In the genomic region with DNA sequence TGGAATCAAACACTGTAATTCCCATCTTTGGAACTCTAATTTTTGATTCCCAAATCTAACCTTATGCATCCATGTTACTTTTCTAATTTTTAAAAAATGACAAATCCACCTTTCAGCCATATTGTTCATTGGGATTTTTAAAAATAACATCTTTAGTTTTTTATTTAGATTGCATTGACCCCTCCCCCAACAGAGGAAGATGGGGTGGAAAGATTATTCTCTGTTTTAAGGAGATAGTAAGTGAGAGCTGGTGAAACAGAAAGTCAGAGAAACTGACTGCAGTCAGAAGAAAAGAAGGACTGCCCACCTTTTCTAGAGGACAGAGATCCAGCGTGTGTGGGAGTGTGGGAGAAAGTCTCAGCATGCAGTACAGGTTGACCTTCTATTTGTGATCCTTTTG, we compare ENCODE assay signal across 25 mouse cellular contexts. TPM values are rescaled to one million over a fixed set of nuclear protein-coding genes. Genes with fewer than 3 reads are reported as not detected.
DNase-seq lines count a peak whose midpoint lies in the region; ATAC-seq and TF ChIP-seq lines count a peak whose summit lies in the region.
"Had no signal": no experiment of that assay in that cellular context is flagged by ENCODE, and none has a peak within 500 bp of the region (broad histone marks: within the 10 kb centered on the region; RNA-seq: fewer than 3 reads in every experiment).

No protein-coding gene starts in this region.

- H3K9me3 ChIP-seq in liver, embryonic 13.5 days (replicated peaks): no peaks in the 10 kb centered on the region
- no peaks in the 10 kb centered on the region for H3K9me3 ChIP-seq in liver, postnatal 0 days (ENCODE audit: low read length)
- no peaks in the 10 kb centered on the region for H3K9me3 ChIP-seq in liver, embryonic 11.5 days (ENCODE audit: control insufficient read depth, low read length)
- H3K9me3 ChIP-seq: embryonic facial prominence, embryonic 13.5 days; embryonic facial prominence, embryonic 15.5 days; forebrain, embryonic 13.5 days; forebrain, embryonic 15.5 days; G1E had no signal

- 46% methylated on average over 1 of the region's 1 CpGs for WGBS in liver, embryonic 13.5 days (ENCODE audit: insufficient replicate concordance)
- 65% methylated on average over 1 of the region's 1 CpGs for WGBS in liver, postnatal 0 days (ENCODE audit: insufficient replicate concordance)
- 63% methylated on average over 1 of the region's 1 CpGs for WGBS in liver, embryonic 11.5 days

- no peak for TF ChIP-seq CTCF in liver, postnatal 0 days (IDR thresholded peaks at IDR 0.05; ENCODE audit: low read depth)

- no peak overlapping the region for H3K27ac ChIP-seq in liver, embryonic 13.5 days
- no peak overlapping the region for H3K27ac ChIP-seq in liver, postnatal 0 days (ENCODE audit: low read depth)
- no peak overlapping the region for H3K27ac ChIP-seq in liver, embryonic 11.5 days (ENCODE audit: low read depth, low read length)
- H3K27ac ChIP-seq: embryonic facial prominence, embryonic 13.5 days; embryonic facial prominence, embryonic 15.5 days; forebrain, embryonic 13.5 days; forebrain, embryonic 15.5 days had no signal

- H3K9ac ChIP-seq in liver, embryonic 13.5 days: no peak overlapping the region
- no peak overlapping the region for H3K9ac ChIP-seq in liver, postnatal 0 days (replicated peaks)
- H3K9ac ChIP-seq in liver, embryonic 11.5 days (ENCODE audit: low read depth, low read length): no peak overlapping the region
- H3K9ac ChIP-seq: embryonic facial prominence, embryonic 13.5 days; embryonic facial prominence, embryonic 15.5 days; forebrain, embryonic 13.5 days; forebrain, embryonic 15.5 days; forebrain, postnatal 0 days had no signal

- no peak overlapping the region for H3K4me2 ChIP-seq in liver, embryonic 13.5 days
- no peak overlapping the region for H3K4me2 ChIP-seq in liver, postnatal 0 days (ENCODE audit: low read depth, low read length)
- H3K4me2 ChIP-seq in liver, embryonic 11.5 days: no peak overlapping the region
- H3K4me2 ChIP-seq: embryonic facial prominence, embryonic 13.5 days; embryonic facial prominence, embryonic 15.5 days; forebrain, embryonic 13.5 days; forebrain, embryonic 15.5 days had no signal

- peak; percentile 39; the same call in 1 of the 2 replicates for ATAC-seq in liver, embryonic 13.5 days (ENCODE audit: low read depth)
- no peak for ATAC-seq in liver, postnatal 0 days
- no peak for ATAC-seq in liver, embryonic 11.5 days (replicated peaks; ENCODE audit: low FRiP score)
- ATAC-seq: CD4-positive, CD25-positive, alpha-beta regulatory T cell, adult 4 months; forebrain, embryonic 13.5 days; forebrain, embryonic 15.5 days; forebrain, postnatal 0 days had no signal

- 0 out of 2 replicates have a peak, but pooled peaks have one; percentile 40 for TF ChIP-seq EP300 in liver, postnatal 0 days (IDR thresholded peaks at IDR 0.05; ENCODE audit: low read depth)

- DNase-seq in liver, embryonic 13.5 days: no peak
- DNase-seq in liver: no peak
- no peak for DNase-seq in liver, postnatal 0 days
- DNase-seq in liver, embryonic 11.5 days (ENCODE audit: low spot score): no peak
- DNase-seq in left cerebral cortex, adult 8-10 months (ENCODE audit: low spot score in 2 of 2): no peak
- DNase-seq: adrenal gland, adult 2 months; adrenal gland, postnatal 10 days; adrenal gland, postnatal 25 days; B cell, adult 2 months; cerebellum, adult 11 months; cerebellum, adult 18-20 months; cerebellum, adult 8-10 months; cerebellum, adult 9-11 months; cerebellum, postnatal 14 days; cerebellum, postnatal 36 days; embryo, embryonic 11 days; forebrain, postnatal 0 days had no signal

- H3K36me3 ChIP-seq in liver, embryonic 13.5 days: no peaks in the 10 kb centered on the region
- no peaks in the 10 kb centered on the region for H3K36me3 ChIP-seq in liver, postnatal 0 days (replicated peaks; ENCODE audit: insufficient read depth, low read length)
- H3K36me3 ChIP-seq in liver, embryonic 11.5 days (ENCODE audit: control insufficient read depth, insufficient read depth, low read length): no peaks in the 10 kb centered on the region
- H3K36me3 ChIP-seq: embryonic facial prominence, embryonic 13.5 days; embryonic facial prominence, embryonic 15.5 days; forebrain, embryonic 15.5 days; G1E had no signal

- no peaks in the 10 kb centered on the region for H3K27me3 ChIP-seq in liver, embryonic 13.5 days
- 0 out of 2 replicates have a peak, but pooled peaks cover 3% of the 10 kb centered on the region for H3K27me3 ChIP-seq in liver, postnatal 0 days (ENCODE audit: insufficient read depth, low read length)
- H3K27me3 ChIP-seq in liver, embryonic 11.5 days (replicated peaks; ENCODE audit: control insufficient read depth, insufficient read depth, low read length): no peaks in the 10 kb centered on the region; the same call in 1 of the 2 replicates
- H3K27me3 ChIP-seq: CH12.LX; forebrain, embryonic 13.5 days; forebrain, embryonic 15.5 days had no signal

- peaks cover 5% of the 10 kb centered on the region for H3K4me1 ChIP-seq in liver, embryonic 13.5 days (replicated peaks)
- H3K4me1 ChIP-seq in liver, postnatal 0 days (ENCODE audit: insufficient read depth): no peaks in the 10 kb centered on the region
- H3K4me1 ChIP-seq in liver, embryonic 11.5 days (replicated peaks; ENCODE audit: control insufficient read depth, insufficient read depth, low read length): no peaks in the 10 kb centered on the region
- H3K4me1 ChIP-seq: embryonic facial prominence, embryonic 13.5 days; embryonic facial prominence, embryonic 15.5 days; forebrain, embryonic 13.5 days; forebrain, embryonic 15.5 days had no signal

- no peak overlapping the region for H3K4me3 ChIP-seq in liver, embryonic 13.5 days (replicated peaks)
- no peak overlapping the region for H3K4me3 ChIP-seq in liver, postnatal 0 days (ENCODE audit: low read depth, low read length)
- H3K4me3 ChIP-seq in liver, embryonic 11.5 days (ENCODE audit: low read depth, low read length): no peak overlapping the region
- H3K4me3 ChIP-seq: embryonic facial prominence, embryonic 13.5 days; embryonic facial prominence, embryonic 15.5 days; erythroblast, embryonic 14.5 days; forebrain, embryonic 13.5 days; forebrain, embryonic 15.5 days had no signal

RNA-seq across cellular contexts. Expression of gene Ammecr1, which starts 30.7 kb away (rescaled TPM):
- polyA plus RNA-seq in liver, embryonic 13.5 days (2015; fragmentation: Nextera tagmentation; extraction: Ambion mirVana): 16.6 and 20.2 TPM in 2 replicates
- 4.4 and 5.2 TPM in 2 replicates for polyA plus RNA-seq in liver, postnatal 0 days (2015; fragmentation: Nextera tagmentation; extraction: Ambion mirVana)
- 28.6 and 29.2 TPM in 2 replicates for polyA plus RNA-seq in liver, embryonic 11.5 days (2014; fragmentation: Nextera tagmentation; extraction: Ambion mirVana)
- 1 to 10 TPM; 2.8 to 3.4 (median 3.1) TPM for total RNA-seq in left cerebral cortex, adult 8-10 months (2022)
